In the genomic region with DNA sequence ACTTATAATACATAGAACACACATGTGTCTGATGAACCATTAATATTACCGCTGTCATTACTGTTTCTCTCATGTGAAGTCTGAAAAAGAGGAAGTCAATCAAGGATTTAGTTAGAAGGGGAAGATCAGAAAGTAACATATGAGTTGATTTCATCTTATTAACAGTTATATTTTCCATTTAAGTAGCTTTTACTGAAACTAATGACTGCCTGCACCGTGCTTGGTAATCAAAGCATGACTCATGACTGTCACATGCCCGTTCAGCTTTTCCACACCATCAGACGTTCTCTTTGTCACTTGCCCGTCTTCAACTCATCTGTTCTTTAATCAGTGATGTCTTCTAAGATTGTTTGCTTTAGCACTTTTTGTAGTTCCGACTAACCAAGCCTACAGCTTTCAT, we compare ENCODE assay signal across 31 mouse cellular contexts. TPM values are rescaled to one million over a fixed set of nuclear protein-coding genes. Genes with fewer than 3 reads are reported as not detected.
DNase-seq lines count a peak whose midpoint lies in the region; ATAC-seq and TF ChIP-seq lines count a peak whose summit lies in the region.
"Had no signal": no experiment of that assay in that cellular context is flagged by ENCODE, and none has a peak within 500 bp of the region (broad histone marks: within the 10 kb centered on the region; RNA-seq: fewer than 3 reads in every experiment).

No protein-coding gene starts in this region.

- H3K9ac ChIP-seq in MEL (ENCODE audit: control insufficient read depth, low read depth, low read length, poor library complexity, severe bottlenecking): no peak overlapping the region
- H3K9ac ChIP-seq: embryonic facial prominence, embryonic 12.5 days; forebrain, embryonic 15.5 days; heart, embryonic 13.5 days; hindbrain, embryonic 15.5 days; liver, embryonic 12.5 days; liver, postnatal 0 days had no signal

- no peak for TF ChIP-seq CTCF in MEL (IDR thresholded peaks at IDR 0.05 in 2 of 3, conservative IDR thresholded peaks at IDR 0.05 in 1 of 3; ENCODE audit: control insufficient read depth in 1 of 3, insufficient read depth in 1 of 3, low read depth in 2 of 3, low read length in 3 of 3, poor library complexity in 1 of 3, severe bottlenecking in 1 of 3)

- peaks cover 0 to 2% of the 10 kb centered on the region in 2 experiments; a peak in 2 of 4 replicates for H3K4me1 ChIP-seq in MEL (ENCODE audit: control insufficient read depth in 1 of 2, insufficient read depth in 2 of 2, low read length in 2 of 2)
- H3K4me1 ChIP-seq: embryonic facial prominence, embryonic 12.5 days; forebrain, embryonic 15.5 days; heart, embryonic 13.5 days; hindbrain, embryonic 15.5 days; liver, embryonic 12.5 days had no signal

- peak overlapping the region; percentile 16 to 50; a peak in 3 of 4 replicates for H3K4me3 ChIP-seq in MEL (ENCODE audit: control insufficient read depth in 1 of 2, insufficient read depth in 1 of 2, low read depth in 2 of 2, low read length in 2 of 2)
- H3K4me3 ChIP-seq: embryonic facial prominence, embryonic 12.5 days; forebrain, embryonic 15.5 days; gastrocnemius, adult 2 months; heart, embryonic 13.5 days; hindbrain, embryonic 10.5 days; hindbrain, embryonic 15.5 days; liver, embryonic 12.5 days had no signal

- no peaks in the 10 kb centered on the region for H3K27me3 ChIP-seq in MEL (ENCODE audit: control insufficient read depth in 1 of 2, insufficient read depth in 2 of 2, low read length in 2 of 2)
- H3K27me3 ChIP-seq in splenic B cell, adult 2 months (ENCODE audit: control insufficient read depth, insufficient read depth, low read length, poor library complexity, severe bottlenecking): no peaks in the 10 kb centered on the region
- H3K27me3 ChIP-seq: embryonic facial prominence, embryonic 12.5 days; forebrain, embryonic 15.5 days; heart, embryonic 13.5 days; hindbrain, embryonic 15.5 days; liver, embryonic 12.5 days had no signal

- peak; percentile 44 for ATAC-seq in granulocyte monocyte progenitor cell, adult 5-6 weeks (replicated peaks; ENCODE audit: poor library complexity, severe bottlenecking)
- ATAC-seq: forebrain, embryonic 15.5 days; intestine, embryonic 16.5 days; liver, embryonic 12.5 days; liver, postnatal 0 days had no signal

- H3K27ac ChIP-seq in MEL (ENCODE audit: control insufficient read depth, low read depth, low read length): no peak overlapping the region
- H3K27ac ChIP-seq: embryonic facial prominence, embryonic 12.5 days; forebrain, embryonic 15.5 days; gastrocnemius, adult 2 months; heart, embryonic 13.5 days; hindbrain, embryonic 10.5 days; hindbrain, embryonic 15.5 days; liver, embryonic 12.5 days; macrophage; stomach, postnatal 0 days had no signal

- no peaks in the 10 kb centered on the region for H3K79me2 ChIP-seq in MEL (ENCODE audit: control insufficient read depth, insufficient read depth, low read length, poor library complexity)

- H3K36me3 ChIP-seq in MEL (ENCODE audit: control insufficient read depth in 1 of 2, insufficient read depth in 2 of 2, low read length in 2 of 2): peaks cover 0 to 8% of the 10 kb centered on the region in 2 experiments; a peak in 2 of 4 replicates
- H3K36me3 ChIP-seq in splenic B cell, adult 2 months (ENCODE audit: control insufficient read depth, insufficient read depth, low read length, poor library complexity, severe bottlenecking): no peaks in the 10 kb centered on the region
- H3K36me3 ChIP-seq: embryonic facial prominence, embryonic 12.5 days; forebrain, embryonic 15.5 days; heart, embryonic 13.5 days; hindbrain, embryonic 10.5 days; hindbrain, embryonic 15.5 days; liver, embryonic 12.5 days had no signal

- DNase-seq in CD4-positive helper T cell, adult 2 months (ENCODE audit: low read depth, low spot score): peak; percentile 52
- peak; percentile 63 for DNase-seq in MEL (ENCODE audit: low read depth, low spot score)
- DNase-seq in splenic B cell, adult 2 months (ENCODE audit: low read depth, low spot score): peak; percentile 79
- DNase-seq in spleen, postnatal 4 days (ENCODE audit: low spot score in 2 of 2): no peak
- DNase-seq in thymus, postnatal 25 days: no peak
- no peak for DNase-seq in left cerebral cortex, adult 18-20 months (ENCODE audit: low spot score in 2 of 2)
- DNase-seq: adrenal gland, postnatal 25 days; cerebellum, adult 2 months; cerebellum, postnatal 25 days; embryo, embryonic 11 days; gastrocnemius, adult 2 months; gastrocnemius, postnatal 36 days; heart, postnatal 14 days; kidney, adult 9 months; kidney, postnatal 25 days; left cerebral cortex, postnatal 4 days; liver, postnatal 0 days; midbrain, embryonic 14.5 days; right cerebral cortex, postnatal 25 days; thymus, adult 18-20 months; thymus, postnatal 36 days had no signal

- peak; percentile 30 to 62; a peak in 2 of 4 replicates for TF ChIP-seq EP300 in MEL (IDR thresholded peaks at IDR 0.05; ENCODE audit: low read depth in 1 of 2, low read length in 2 of 2)

- no peaks in the 10 kb centered on the region for H3K9me3 ChIP-seq in MEL (replicated peaks; ENCODE audit: insufficient read depth, low read length)
- H3K9me3 ChIP-seq: embryonic facial prominence, embryonic 12.5 days; forebrain, embryonic 15.5 days; hindbrain, embryonic 10.5 days; hindbrain, embryonic 15.5 days; liver, embryonic 12.5 days had no signal

- no peak for TF ChIP-seq RAD21 in MEL (IDR thresholded peaks at IDR 0.05; ENCODE audit: low read depth, low read length)

- TF ChIP-seq POLR2A in MEL (IDR thresholded peaks at IDR 0.05; ENCODE audit: control insufficient read depth in 1 of 2, insufficient read depth in 1 of 2, low read depth in 1 of 2, low read length in 2 of 2, poor library complexity in 1 of 2): no peak

TF ChIP-seq in MEL, 35 proteins besides CTCF, POLR2A, EP300 and RAD21:
- TF ChIP-seq KAT2A (conservative IDR thresholded peaks at IDR 0.05; ENCODE audit: low read depth, low read length) (no peak), USF1 (IDR thresholded peaks at IDR 0.05; ENCODE audit: low read depth, low read length) (peak; percentile 47; the same call in 1 of the 2 replicates), JUND (IDR thresholded peaks at IDR 0.05; ENCODE audit: low read depth, low read length) (no peak), POLR2AphosphoS2 (IDR thresholded peaks at IDR 0.05; ENCODE audit: low read length) (no peak), ZKSCAN1 (IDR thresholded peaks at IDR 0.05; ENCODE audit: low read depth, low read length) (no peak), E2F4 (IDR thresholded peaks at IDR 0.05; ENCODE audit: borderline replicate concordance, low read depth, low read length) (no peak), UBTF (IDR thresholded peaks at IDR 0.05; ENCODE audit: borderline replicate concordance, insufficient read depth, low read depth, low read length) (no peak), MAZ (IDR thresholded peaks at IDR 0.05; ENCODE audit: low read depth, low read length) (no peak), ZC3H11A (IDR thresholded peaks at IDR 0.05; ENCODE audit: low read depth, low read length) (no peak), USF2 (IDR thresholded peaks at IDR 0.05; ENCODE audit: borderline replicate concordance in 1 of 2, insufficient read depth in 1 of 2, low read depth in 1 of 2, low read length in 2 of 2) (no peak), NRF1 (IDR thresholded peaks at IDR 0.05; ENCODE audit: insufficient read depth, low read depth, low read length, poor library complexity, severe bottlenecking) (no peak), MXI1 (IDR thresholded peaks at IDR 0.05; ENCODE audit: low read depth, low read length) (no peak), TCF12 (IDR thresholded peaks at IDR 0.05; ENCODE audit: low read depth, low read length) (no peak), ZNF384 (IDR thresholded peaks at IDR 0.05; ENCODE audit: low read depth, low read length) (no peak), SMC3 (IDR thresholded peaks at IDR 0.05; ENCODE audit: low read depth, low read length) (no peak), CHD1 (IDR thresholded peaks at IDR 0.05; ENCODE audit: low read depth, low read length) (no peak), NELFE (IDR thresholded peaks at IDR 0.05; ENCODE audit: low read depth, low read length) (no peak), SIN3A (IDR thresholded peaks at IDR 0.05; ENCODE audit: low read length) (no peak), GATA1 (IDR thresholded peaks at IDR 0.05; ENCODE audit: low read depth, low read length) (no peak), ETS1 (IDR thresholded peaks at IDR 0.05; ENCODE audit: low read depth, low read length) (no peak), MAFK (IDR thresholded peaks at IDR 0.05; ENCODE audit: borderline replicate concordance, low read depth, low read length) (no peak), GABPA (IDR thresholded peaks at IDR 0.05; ENCODE audit: low read depth, low read length) (no peak), RCOR1 (IDR thresholded peaks at IDR 0.05; ENCODE audit: low read depth, low read length) (peak; percentile 46; the same call in 1 of the 2 replicates), BHLHE40 (IDR thresholded peaks at IDR 0.05; ENCODE audit: borderline replicate concordance, low read depth, low read length) (no peak), TBP (IDR thresholded peaks at IDR 0.05; ENCODE audit: low read depth, low read length) (no peak), MEF2A (IDR thresholded peaks at IDR 0.05; ENCODE audit: extremely low read depth, insufficient replicate concordance, low read depth, low read length, poor library complexity, severe bottlenecking) (no peak), MAX (IDR thresholded peaks at IDR 0.05; ENCODE audit: low read length) (peak; percentile 61; the same call in 1 of the 2 replicates), CHD2 (IDR thresholded peaks at IDR 0.05; ENCODE audit: low read length) (no peak), ELF1 (IDR thresholded peaks at IDR 0.05; ENCODE audit: low read depth, low read length) (no peak), HCFC1 (IDR thresholded peaks at IDR 0.05; ENCODE audit: low read depth, low read length) (no peak), MYC (IDR thresholded peaks at IDR 0.05; ENCODE audit: low read depth, low read length) (peak; percentile 56; the same call in 1 of the 2 replicates), POLR2AphosphoS5 (IDR thresholded peaks at IDR 0.05; ENCODE audit: borderline replicate concordance, low read depth, low read length) (no peak), ZMIZ1 (IDR thresholded peaks at IDR 0.05; ENCODE audit: low read depth, low read length) (no peak), MYB (IDR thresholded peaks at IDR 0.05; ENCODE audit: low read depth, low read length) (no peak), TAL1 (IDR thresholded peaks at IDR 0.05; ENCODE audit: low read length) (no peak)
TF ChIP-seq in MEL: peak in this region for 4.

RNA-seq across cellular contexts. Expression of a gene that starts 15.2 kb away (rescaled TPM):
- 25.4 and 27.0 TPM in 2 replicates for total RNA-seq in MEL (2012; rRNA removed)
- 10 to 100 TPM; 27.4 to 96.7 TPM for polyA plus RNA-seq in MEL (2012; ENCODE audit: insufficient read depth in 1 of 2, insufficient read length in 2 of 2, low read depth in 1 of 2, low replicate concordance in 2 of 2, missing spikeins in 1 of 2)
- total RNA-seq in granulocyte monocyte progenitor cell, adult 5-6 weeks (2014; fragmentation: Nextera tagmentation): 96.4 and 107 TPM in 2 replicates
- total RNA-seq in granulocyte monocyte progenitor cell, adult 5-6 weeks (2017): 77.2 and 87.8 TPM in 2 replicates
- total RNA-seq in left cerebral cortex, adult 18-20 months (2021): 10 to 100 TPM; 27.0 to 29.4 TPM

Comparison
In these comparisons a context has a peak if more than half of its experiments do, and no peak if none do; other contexts are left out.
1. DNase-seq: peak in CD4-positive helper T cell, adult 2 months (single experiment), MEL (single experiment) and splenic B cell, adult 2 months (single experiment); none in spleen, postnatal 4 days (0 of 2), thymus, postnatal 25 days (single experiment) and left cerebral cortex, adult 18-20 months (0 of 2).